Mouse (Mus musculus) heart, adult 9 months (tissue): ENCODE results near the gene Trdn.

Experiments
- DNase-seq, 2 experiments: peaks; one replicate each; pipeline ENCODE4 v3.0.0; 2022; ENCODE audit warnings: low spot score in 2 of 2

Gene Trdn

GRCm38 (mm10) chr10:33370534-33370933 is 290.2 kb downstream of the Trdn start:
- DNase-seq = peak in 1 of 2 experiments; percentile 3

- DNase-seq = no peak
Observed at GRCm38 (mm10) chr10:33375474-33376029, 295.2 kb downstream of the Trdn start.
